Mouse (Mus musculus): Measurements from ENCODE around the gene Mtx1. TPM values are rescaled to one million over a fixed set of nuclear protein-coding genes. Genes with fewer than 3 reads are reported as not detected.

The Mtx1 gene
- total and polyA plus RNA-seq, 2 experiments from 2014 or later = 99.3 to 247 TPM

DNA sequence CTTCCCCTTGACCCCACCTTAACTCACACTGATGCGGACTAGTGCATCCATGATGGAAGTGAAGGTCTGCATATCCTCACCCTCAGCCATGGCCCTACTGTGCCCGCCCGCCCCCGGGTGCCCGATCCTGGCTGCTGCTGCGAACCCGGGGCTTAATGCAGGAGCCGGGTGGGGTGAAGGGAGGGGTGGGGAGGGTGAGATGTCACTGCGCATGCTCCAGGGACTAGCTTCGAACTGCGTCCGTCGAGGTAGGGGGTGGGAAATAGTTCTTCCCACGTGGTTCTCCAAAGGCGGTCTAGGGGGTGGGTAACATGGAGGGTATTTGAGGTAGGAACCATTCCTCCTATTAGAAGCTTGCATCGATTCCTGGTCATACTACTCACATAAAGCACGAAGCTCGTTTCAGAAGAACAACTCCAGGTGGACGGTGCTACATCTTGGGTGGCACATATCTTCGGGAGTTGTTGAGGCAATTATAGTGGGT, 18.8 kb upstream of the Mtx1 start, which contains the start of gene Krtcap2:
Gene Krtcap2 (plus strand): TSS at position 279 of the 484 bp plus-strand sequence.
- WGBS = 6% methylated on average over 20 of the region's 20 CpGs

DNA sequence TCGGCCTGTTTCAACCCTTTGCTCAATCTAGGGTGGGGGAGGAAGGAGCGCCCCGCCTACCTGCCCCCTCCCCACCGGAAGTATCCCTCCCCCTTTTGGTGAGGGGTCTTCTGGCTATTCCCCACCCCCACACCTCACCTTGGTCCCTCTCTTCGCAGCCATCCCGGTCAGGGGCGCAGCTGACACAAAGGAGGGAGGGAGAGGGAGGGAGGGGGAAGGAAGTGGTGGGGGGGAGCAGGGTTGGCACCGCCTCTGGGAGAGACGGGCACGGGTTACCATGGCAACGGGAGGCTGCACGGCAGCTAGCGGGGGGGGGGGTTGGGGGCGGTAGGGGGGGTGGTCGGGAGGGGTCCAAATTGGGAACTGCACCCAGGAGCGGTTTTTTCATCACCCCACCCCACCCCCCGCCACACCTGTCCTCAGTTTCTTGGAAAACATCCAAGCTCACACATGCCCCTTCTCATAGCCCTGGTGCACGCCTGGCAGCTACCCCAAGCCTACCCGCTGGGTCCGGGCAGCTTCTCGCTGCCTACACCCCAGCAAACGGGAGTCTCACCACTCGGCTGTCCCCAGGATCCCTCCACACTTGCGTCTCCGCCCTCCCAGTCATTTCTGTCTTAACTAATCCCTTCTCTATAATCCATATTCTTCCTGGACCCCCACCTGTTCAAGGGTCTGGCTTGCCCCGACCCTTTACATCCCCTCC, 18.2 kb upstream of the Mtx1 start:
- Histone ChIP-seq H3K27me3 (ENCODE audit: control insufficient read depth, insufficient read depth, low read length) (peaks cover 18% of the 10 kb centered on the region), H3K9me3 (replicated peaks; ENCODE audit: control insufficient read depth, low read length) (no peaks in the 10 kb centered on the region), H3K4me3 (ENCODE audit: low read depth, low read length) (peak overlapping the region; percentile 29), H3K9ac (replicated peaks; ENCODE audit: low read depth, low read length) (0 out of 2 replicates have a peak overlapping the region, but pooled peaks have one; percentile 34), H3K4me1 (ENCODE audit: control insufficient read depth, insufficient read depth) (peaks cover 13% of the 10 kb centered on the region), H3K27ac (ENCODE audit: low read depth) (no peak overlapping the region), H3K4me2 (ENCODE audit: low read depth, low read length) (peak overlapping the region; percentile 83), H3K36me3 (replicated peaks; ENCODE audit: control insufficient read depth, insufficient read depth, low read length) (0 out of 2 replicates have a peak, but pooled peaks cover 7% of the 10 kb centered on the region)
- ATAC-seq (ENCODE audit: insufficient read depth, low read depth) (no peak), DNase-seq (ENCODE audit: low spot score) (no peak)
- TF ChIP-seq CTCF (IDR thresholded peaks at IDR 0.05; ENCODE audit: low read depth) (no peak), EP300 (IDR thresholded peaks at IDR 0.05; ENCODE audit: low read depth) (no peak)
- under 1% methylated on average over 22 of the region's 26 CpGs for WGBS

More for the DNA sequence above, 18.8 kb upstream of the Mtx1 start, which contains the start of gene Krtcap2:
- peak within 1 kb of the TSS; percentile 44 for H3K27ac ChIP-seq (ENCODE audit: low read depth)
- H3K36me3 ChIP-seq (replicated peaks; ENCODE audit: control insufficient read depth, insufficient read depth, low read length) = 0 out of 2 replicates have a peak, but pooled peaks cover 7% of the 10 kb centered on the region
- peak within 1 kb of the TSS; percentile 83 for H3K4me2 ChIP-seq (ENCODE audit: low read depth, low read length)
- ATAC-seq (ENCODE audit: insufficient read depth, low read depth) (peak; percentile 8; the same call in 1 of the 2 replicates), DNase-seq (ENCODE audit: low spot score) (no peak)
- H3K9me3 ChIP-seq (replicated peaks; ENCODE audit: control insufficient read depth, low read length) = no peaks in the 10 kb centered on the region
- peak within 1 kb of the TSS; percentile 67 for H3K4me3 ChIP-seq (ENCODE audit: low read depth, low read length)
- H3K27me3 ChIP-seq (ENCODE audit: control insufficient read depth, insufficient read depth, low read length) = peaks cover 18% of the 10 kb centered on the region
- TF ChIP-seq EP300 (IDR thresholded peaks at IDR 0.05; ENCODE audit: low read depth) (no peak), CTCF (IDR thresholded peaks at IDR 0.05; ENCODE audit: low read depth) (no peak)
- H3K4me1 ChIP-seq (ENCODE audit: control insufficient read depth, insufficient read depth) = peaks cover 13% of the 10 kb centered on the region
- H3K9ac ChIP-seq (replicated peaks; ENCODE audit: low read depth, low read length) = peak within 1 kb of the TSS; percentile 61

DNA sequence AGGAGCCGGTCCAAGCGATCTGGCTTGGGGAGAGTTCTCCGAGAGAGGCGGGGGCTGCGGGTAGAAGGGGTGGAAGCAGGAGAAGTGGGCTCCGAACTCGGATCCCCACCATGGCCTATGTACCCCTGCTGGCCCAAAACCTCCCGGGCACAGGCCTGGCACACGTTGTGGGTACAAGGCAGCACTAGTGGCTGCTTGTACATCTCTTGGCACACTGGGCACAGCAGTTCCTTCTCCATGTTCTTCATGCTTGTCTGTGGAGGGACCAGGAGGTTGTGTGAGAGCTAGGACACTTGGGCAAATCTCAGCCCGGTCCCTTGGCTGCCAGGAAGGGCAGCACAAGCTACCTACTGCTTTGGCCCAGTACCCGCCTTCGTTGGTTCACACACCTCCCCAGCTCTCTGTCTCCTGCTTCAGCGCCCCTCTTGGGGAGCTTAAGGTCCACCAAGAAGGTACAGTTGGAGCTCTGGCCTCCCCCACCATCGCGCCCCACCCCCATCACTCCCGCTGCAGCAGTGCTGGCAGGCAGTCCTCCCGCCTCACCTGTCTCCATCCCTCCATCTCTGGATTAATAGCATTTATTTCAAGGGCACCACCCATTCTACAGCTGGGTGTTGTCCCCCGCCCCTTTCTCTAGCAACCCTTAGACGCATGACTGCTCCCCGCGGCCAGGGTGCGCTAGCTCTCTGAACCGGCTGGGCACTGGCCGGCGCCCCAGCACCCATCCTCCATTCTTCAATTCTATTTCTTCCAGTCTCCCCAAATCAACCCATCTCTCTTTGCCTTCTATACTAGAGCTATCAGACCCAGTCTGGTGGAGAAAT, 17.5 kb upstream of the Mtx1 start:
- peak overlapping the region; percentile 29 for H3K4me3 ChIP-seq (ENCODE audit: low read depth, low read length)
- 17% methylated on average over 25 of the region's 25 CpGs for WGBS
- H3K27me3 ChIP-seq (ENCODE audit: control insufficient read depth, insufficient read depth, low read length) = peaks cover 18% of the 10 kb centered on the region
- no peak overlapping the region for H3K27ac ChIP-seq (ENCODE audit: low read depth)
- ATAC-seq (ENCODE audit: insufficient read depth, low read depth) = no peak
- peak overlapping the region; percentile 83 for H3K4me2 ChIP-seq (ENCODE audit: low read depth, low read length)
- TF ChIP-seq EP300 (IDR thresholded peaks at IDR 0.05; ENCODE audit: low read depth) = no peak
- TF ChIP-seq CTCF (IDR thresholded peaks at IDR 0.05; ENCODE audit: low read depth) = no peak
- H3K9me3 ChIP-seq (replicated peaks; ENCODE audit: control insufficient read depth, low read length) = no peaks in the 10 kb centered on the region
- H3K9ac ChIP-seq (replicated peaks; ENCODE audit: low read depth, low read length) = 0 out of 2 replicates have a peak overlapping the region, but pooled peaks have one; percentile 34
- 0 out of 2 replicates have a peak, but pooled peaks cover 6% of the 10 kb centered on the region for H3K36me3 ChIP-seq (replicated peaks; ENCODE audit: control insufficient read depth, insufficient read depth, low read length)
- no peak for DNase-seq (ENCODE audit: low spot score)
- peaks cover 13% of the 10 kb centered on the region for H3K4me1 ChIP-seq (ENCODE audit: control insufficient read depth, insufficient read depth)

DNA sequence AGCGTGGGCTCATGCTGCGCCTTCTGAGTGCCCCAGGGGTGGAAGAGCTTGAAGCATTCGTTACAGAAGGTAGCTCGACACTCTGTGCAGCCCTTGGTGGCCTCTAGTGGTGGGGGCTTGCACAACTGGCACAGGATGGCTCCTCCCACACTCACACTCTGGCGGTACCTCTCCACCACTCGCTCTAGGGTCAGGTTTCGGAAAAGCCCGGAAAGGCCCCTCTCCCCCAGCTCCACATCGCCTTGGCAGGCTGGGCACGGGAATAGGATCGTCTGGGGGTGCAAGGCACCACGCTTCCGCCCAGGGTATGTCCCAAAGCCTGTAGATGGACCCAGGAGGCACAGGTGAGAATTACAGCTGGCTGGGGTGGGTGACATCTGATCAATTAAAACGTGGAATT, 16.7 kb upstream of the Mtx1 start:
- no peak overlapping the region for H3K27ac ChIP-seq (ENCODE audit: low read depth)

DNA sequence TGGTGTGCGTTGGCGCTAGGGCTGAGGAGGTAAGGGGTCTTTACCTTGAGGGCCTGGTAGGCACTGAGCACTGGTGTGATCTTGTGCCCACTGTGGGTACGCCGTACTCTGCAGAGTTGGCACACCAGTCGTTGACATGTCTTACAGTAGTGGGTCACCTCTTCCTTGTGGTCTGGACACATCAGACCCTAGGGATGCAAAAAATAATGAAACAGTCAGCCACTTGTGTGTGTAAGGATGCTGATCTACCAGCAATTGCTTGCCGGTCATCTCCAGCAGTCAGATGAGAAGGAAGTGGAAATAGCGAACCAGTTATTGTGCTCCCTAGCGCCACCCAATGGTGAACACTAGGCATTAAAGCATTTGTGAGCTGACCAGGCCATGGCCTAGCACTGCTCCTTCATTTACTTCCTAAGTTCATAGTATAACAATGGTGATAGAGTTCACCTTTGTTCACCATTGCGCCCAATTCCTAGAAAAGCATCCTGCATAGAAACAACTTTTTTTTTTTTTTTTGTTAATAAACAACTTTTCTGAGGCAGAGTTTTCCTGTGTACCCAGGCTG, 15.5 kb upstream of the Mtx1 start:
- ATAC-seq (ENCODE audit: insufficient read depth, low read depth) (no peak), DNase-seq (ENCODE audit: low spot score) (peak; percentile 41)
- Histone ChIP-seq H3K9me3 (replicated peaks; ENCODE audit: control insufficient read depth, low read length) (no peaks in the 10 kb centered on the region), H3K4me1 (ENCODE audit: control insufficient read depth, insufficient read depth) (peaks cover 13% of the 10 kb centered on the region), H3K27me3 (ENCODE audit: control insufficient read depth, insufficient read depth, low read length) (peaks cover 18% of the 10 kb centered on the region), H3K27ac (ENCODE audit: low read depth) (no peak overlapping the region), H3K9ac (replicated peaks; ENCODE audit: low read depth, low read length) (no peak overlapping the region), H3K4me3 (ENCODE audit: low read depth, low read length) (no peak overlapping the region), H3K36me3 (replicated peaks; ENCODE audit: control insufficient read depth, insufficient read depth, low read length) (no peaks in the 10 kb centered on the region), H3K4me2 (ENCODE audit: low read depth, low read length) (no peak overlapping the region)
- 67% methylated on average over 9 of the region's 9 CpGs for WGBS
- TF ChIP-seq EP300 (IDR thresholded peaks at IDR 0.05; ENCODE audit: low read depth) = no peak
- peak; percentile 69 for TF ChIP-seq CTCF (IDR thresholded peaks at IDR 0.05; ENCODE audit: low read depth)

More for the DNA sequence above, 16.7 kb upstream of the Mtx1 start:
- peaks cover 18% of the 10 kb centered on the region for H3K27me3 ChIP-seq (ENCODE audit: control insufficient read depth, insufficient read depth, low read length)
- H3K4me3 ChIP-seq (ENCODE audit: low read depth, low read length) = no peak overlapping the region
- no peaks in the 10 kb centered on the region for H3K9me3 ChIP-seq (replicated peaks; ENCODE audit: control insufficient read depth, low read length)
- 19% methylated on average over 14 of the region's 14 CpGs for WGBS
- no peak overlapping the region for H3K9ac ChIP-seq (replicated peaks; ENCODE audit: low read depth, low read length)
- peaks cover 13% of the 10 kb centered on the region for H3K4me1 ChIP-seq (ENCODE audit: control insufficient read depth, insufficient read depth)
- no peaks in the 10 kb centered on the region for H3K36me3 ChIP-seq (replicated peaks; ENCODE audit: control insufficient read depth, insufficient read depth, low read length)
- ATAC-seq (ENCODE audit: insufficient read depth, low read depth) (peak; percentile 27; the same call in 1 of the 2 replicates), DNase-seq (ENCODE audit: low spot score) (no peak)
- no peak for TF ChIP-seq EP300 (IDR thresholded peaks at IDR 0.05; ENCODE audit: low read depth)
- TF ChIP-seq CTCF (IDR thresholded peaks at IDR 0.05; ENCODE audit: low read depth) = peak; percentile 52
- no peak overlapping the region for H3K4me2 ChIP-seq (ENCODE audit: low read depth, low read length)
